Mouse (Mus musculus): ENCODE data around the gene Corin. TPM values are rescaled to one million over a fixed set of nuclear protein-coding genes. Genes with fewer than 3 reads are reported as not detected.

Gene Corin
- total and polyA plus RNA-seq, 2 experiments: 0.46 TPM; not detected in 1

GRCm38 (mm10) chr5:72266955-72267535 is 237.2 kb downstream of the Corin start:
- WGBS: 75% methylated on average over 7 of the region's 7 CpGs
- H3K9ac ChIP-seq (ENCODE audit: low read depth, low read length): no peak overlapping the region

DNA sequence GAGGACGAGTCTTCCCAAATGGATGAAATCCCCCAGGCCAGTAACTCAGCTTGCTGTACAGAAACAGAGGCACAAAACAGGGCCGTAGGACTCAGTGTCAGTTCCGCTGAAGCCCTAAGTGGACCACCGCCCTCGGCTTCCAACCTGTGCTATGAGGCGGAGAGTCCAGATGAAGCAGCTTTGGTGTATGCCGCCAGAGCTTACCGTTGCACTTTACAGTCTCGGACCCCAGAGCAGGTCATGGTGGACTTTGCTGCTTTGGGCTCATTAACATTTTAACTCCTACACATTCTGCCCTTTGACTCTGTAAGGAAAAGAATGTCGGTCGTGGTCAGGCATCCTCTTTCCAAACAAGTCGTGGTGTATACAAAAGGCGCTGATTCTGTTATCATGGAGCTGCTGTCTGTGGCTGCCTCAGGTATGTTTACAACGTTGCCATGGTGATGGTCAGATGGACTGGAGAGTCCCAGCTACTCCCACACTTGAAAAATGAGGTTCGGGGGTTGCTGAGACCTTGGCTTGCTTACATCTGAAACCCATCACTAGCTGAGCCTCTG is 240.0 kb downstream of the Corin start:
- DNase-seq (ENCODE audit: extremely low read depth, low read depth, low spot score): no peak
- no peaks in the 10 kb centered on the region for H3K27me3 ChIP-seq (ENCODE audit: control insufficient read depth, insufficient read depth, low read length)
- 77% methylated on average over 15 of the region's 15 CpGs for WGBS
- no peak overlapping the region for H3K4me3 ChIP-seq (ENCODE audit: insufficient read depth, low read depth, low read length)
- H3K36me3 ChIP-seq (ENCODE audit: control insufficient read depth, insufficient read depth, low read length): peaks cover 14% of the 10 kb centered on the region
- no peak overlapping the region for H3K9ac ChIP-seq (ENCODE audit: low read depth, low read length)
- H3K4me1 ChIP-seq (ENCODE audit: control insufficient read depth, insufficient read depth, low read length): no peaks in the 10 kb centered on the region
- no peak overlapping the region for H3K27ac ChIP-seq (replicated peaks; ENCODE audit: insufficient read depth, low read depth, low read length)
- no peak for TF ChIP-seq CTCF (IDR thresholded peaks at IDR 0.05; ENCODE audit: low read depth, low read length)
- no peak for TF ChIP-seq POLR2A (IDR thresholded peaks at IDR 0.05; ENCODE audit: extremely low read depth, insufficient read depth, low read length)
- H3K79me2 ChIP-seq (ENCODE audit: control insufficient read depth, insufficient read depth, low read length): no peaks in the 10 kb centered on the region

More at GRCm38 (mm10) chr5:72266955-72267535, 237.2 kb downstream of the Corin start:
- Histone ChIP-seq H3K27ac (replicated peaks; ENCODE audit: insufficient read depth, low read depth, low read length) (no peak overlapping the region), H3K36me3 (ENCODE audit: control insufficient read depth, insufficient read depth, low read length) (peaks cover 11% of the 10 kb centered on the region; the same call in 1 of the 2 replicates), H3K79me2 (ENCODE audit: control insufficient read depth, insufficient read depth, low read length) (no peaks in the 10 kb centered on the region), H3K4me1 (ENCODE audit: control insufficient read depth, insufficient read depth, low read length) (no peaks in the 10 kb centered on the region), H3K4me3 (ENCODE audit: insufficient read depth, low read depth, low read length) (no peak overlapping the region), H3K27me3 (ENCODE audit: control insufficient read depth, insufficient read depth, low read length) (no peaks in the 10 kb centered on the region)
- no peak for DNase-seq (ENCODE audit: extremely low read depth, low read depth, low spot score)
- TF ChIP-seq POLR2A (IDR thresholded peaks at IDR 0.05; ENCODE audit: extremely low read depth, insufficient read depth, low read length): no peak
- TF ChIP-seq CTCF (IDR thresholded peaks at IDR 0.05; ENCODE audit: low read depth, low read length): no peak

DNA sequence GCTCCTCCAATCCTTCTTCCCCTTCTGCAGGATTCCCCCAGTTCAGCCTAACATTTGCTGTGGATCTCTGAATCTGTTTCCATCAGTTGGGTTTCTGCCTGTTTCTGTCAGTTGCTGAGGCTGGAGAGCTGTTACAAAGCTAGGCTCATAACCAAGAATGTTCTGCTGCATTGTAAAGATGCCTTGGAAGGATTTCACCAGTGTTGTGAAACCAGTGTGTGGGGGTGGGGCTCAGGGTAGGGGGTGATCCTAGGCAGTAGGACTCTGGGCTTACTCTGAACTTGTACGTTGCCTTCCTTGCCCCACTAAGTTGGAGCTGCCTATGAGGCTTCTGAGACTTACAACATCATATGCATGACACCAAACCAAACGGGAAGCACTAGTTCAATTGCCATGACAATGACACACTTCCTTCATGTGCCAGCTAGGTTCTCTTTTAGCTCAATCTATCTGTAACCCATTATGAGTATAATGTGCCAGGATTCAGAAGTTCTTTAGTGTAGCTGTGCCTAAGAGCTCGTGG is 242.4 kb downstream of the Corin start:
- Histone ChIP-seq H3K4me1 (ENCODE audit: control insufficient read depth, insufficient read depth, low read length) (no peaks in the 10 kb centered on the region), H3K79me2 (ENCODE audit: control insufficient read depth, insufficient read depth, low read length) (no peaks in the 10 kb centered on the region), H3K36me3 (ENCODE audit: control insufficient read depth, insufficient read depth, low read length) (peaks cover 10% of the 10 kb centered on the region), H3K4me3 (ENCODE audit: insufficient read depth, low read depth, low read length) (no peak overlapping the region), H3K9ac (ENCODE audit: low read depth, low read length) (no peak overlapping the region), H3K27me3 (ENCODE audit: control insufficient read depth, insufficient read depth, low read length) (no peaks in the 10 kb centered on the region), H3K27ac (replicated peaks; ENCODE audit: insufficient read depth, low read depth, low read length) (no peak overlapping the region)
- TF ChIP-seq CTCF (IDR thresholded peaks at IDR 0.05; ENCODE audit: low read depth, low read length) (no peak), POLR2A (IDR thresholded peaks at IDR 0.05; ENCODE audit: extremely low read depth, insufficient read depth, low read length) (no peak)
- 83% methylated on average over 3 of the region's 3 CpGs for WGBS
- peak; percentile 16 for DNase-seq (ENCODE audit: extremely low read depth, low read depth, low spot score)

DNA sequence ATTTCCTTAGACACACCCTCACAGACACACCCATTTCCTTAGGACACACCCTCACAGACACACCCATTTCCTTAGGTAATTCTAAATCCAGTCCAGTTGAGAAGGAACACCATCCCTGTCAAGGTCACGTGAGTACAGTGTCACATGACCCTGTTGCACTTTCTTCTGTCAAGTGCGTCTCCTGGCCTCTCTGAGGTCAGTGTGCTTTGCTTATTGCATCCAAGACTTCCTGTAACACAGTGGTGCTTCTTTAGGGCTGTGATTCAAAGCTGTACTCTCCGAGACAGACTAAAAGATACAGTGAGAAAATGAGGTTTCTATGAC is 245.0 kb downstream of the Corin start:
- H3K27ac ChIP-seq (replicated peaks; ENCODE audit: insufficient read depth, low read depth, low read length): no peak overlapping the region; the same call in 1 of the 2 replicates
- TF ChIP-seq POLR2A (IDR thresholded peaks at IDR 0.05; ENCODE audit: extremely low read depth, insufficient read depth, low read length) (no peak), CTCF (IDR thresholded peaks at IDR 0.05; ENCODE audit: low read depth, low read length) (no peak)
- 69% methylated on average over 3 of the region's 3 CpGs for WGBS

GRCm38 (mm10) chr5:72258409-72259297 is 245.6 kb downstream of the Corin start:
- H3K27ac ChIP-seq (replicated peaks; ENCODE audit: insufficient read depth, low read depth, low read length): no peak overlapping the region
- no peak for DNase-seq (ENCODE audit: extremely low read depth, low read depth, low spot score)
- no peak overlapping the region for H3K4me3 ChIP-seq (ENCODE audit: insufficient read depth, low read depth, low read length)
- TF ChIP-seq POLR2A (IDR thresholded peaks at IDR 0.05; ENCODE audit: extremely low read depth, insufficient read depth, low read length) (no peak), CTCF (IDR thresholded peaks at IDR 0.05; ENCODE audit: low read depth, low read length) (no peak)
- no peaks in the 10 kb centered on the region for H3K27me3 ChIP-seq (ENCODE audit: control insufficient read depth, insufficient read depth, low read length)
- 87% methylated on average over 17 of the region's 17 CpGs for WGBS
- no peaks in the 10 kb centered on the region for H3K79me2 ChIP-seq (ENCODE audit: control insufficient read depth, insufficient read depth, low read length)
- no peaks in the 10 kb centered on the region for H3K4me1 ChIP-seq (ENCODE audit: control insufficient read depth, insufficient read depth, low read length)
- H3K36me3 ChIP-seq (ENCODE audit: control insufficient read depth, insufficient read depth, low read length): peaks cover 19% of the 10 kb centered on the region
- no peak overlapping the region for H3K9ac ChIP-seq (ENCODE audit: low read depth, low read length)

More for the DNA sequence above, 245.0 kb downstream of the Corin start:
- H3K4me1 ChIP-seq (ENCODE audit: control insufficient read depth, insufficient read depth, low read length): no peaks in the 10 kb centered on the region
- no peak overlapping the region for H3K9ac ChIP-seq (ENCODE audit: low read depth, low read length)
- H3K79me2 ChIP-seq (ENCODE audit: control insufficient read depth, insufficient read depth, low read length): no peaks in the 10 kb centered on the region
- H3K36me3 ChIP-seq (ENCODE audit: control insufficient read depth, insufficient read depth, low read length): peaks cover 21% of the 10 kb centered on the region
- peak; percentile 26 for DNase-seq (ENCODE audit: extremely low read depth, low read depth, low spot score)
- no peak overlapping the region for H3K4me3 ChIP-seq (ENCODE audit: insufficient read depth, low read depth, low read length)
- no peaks in the 10 kb centered on the region for H3K27me3 ChIP-seq (ENCODE audit: control insufficient read depth, insufficient read depth, low read length)

All from liver, adult 2 months (tissue).